Comparison of ENCODE assay signal across 20 mouse cellular contexts in the genomic region with DNA sequence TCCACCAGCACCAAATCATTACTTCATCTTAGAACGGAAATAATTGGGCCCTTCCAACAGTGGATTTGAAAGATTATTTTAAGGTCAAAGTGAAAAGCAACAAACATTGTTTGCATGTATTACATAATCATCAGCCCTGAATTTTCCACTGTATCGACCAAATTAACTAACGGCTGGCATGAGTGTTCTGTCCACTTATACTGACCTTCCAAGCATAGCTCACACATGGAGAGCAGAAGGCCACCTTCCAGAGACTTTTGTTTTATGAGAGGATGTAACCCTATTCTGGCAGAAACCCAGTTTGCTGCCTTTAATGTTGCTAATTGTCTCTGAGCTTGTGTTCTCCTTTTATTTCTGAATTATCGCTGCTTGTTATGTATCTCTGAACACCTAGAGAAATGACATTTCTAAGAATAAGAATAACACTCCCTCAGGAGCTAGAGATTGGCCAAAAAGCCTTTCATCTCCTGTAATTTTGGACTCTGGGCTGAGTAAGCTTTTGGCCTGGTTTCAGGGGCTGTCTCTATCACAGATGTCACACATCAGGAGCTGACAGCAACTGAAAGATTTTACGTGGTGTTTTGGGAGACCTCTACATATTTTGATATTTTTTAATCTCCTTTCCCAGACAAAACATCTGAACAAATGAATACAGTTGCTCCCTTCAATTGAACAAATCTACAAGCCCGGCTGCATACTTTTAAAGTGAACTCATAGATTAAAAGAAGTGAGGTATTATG. TPM values are rescaled to one million over a fixed set of nuclear protein-coding genes. Genes with fewer than 3 reads are reported as not detected.
DNase-seq lines count a peak whose midpoint lies in the region; ATAC-seq and TF ChIP-seq lines count a peak whose summit lies in the region.
"Had no signal": no experiment of that assay in that cellular context is flagged by ENCODE, and none has a peak within 500 bp of the region (broad histone marks: within the 10 kb centered on the region; RNA-seq: fewer than 3 reads in every experiment).

No protein-coding gene starts in this region.

- H3K4me1 ChIP-seq in kidney, postnatal 0 days (replicated peaks; ENCODE audit: insufficient read depth, low read length), result no peaks in the 10 kb centered on the region
- peaks cover 5% of the 10 kb centered on the region; the same call in 1 of the 2 replicates for H3K4me1 ChIP-seq in heart, embryonic 13.5 days
- H3K4me1 ChIP-seq in lung, postnatal 0 days (ENCODE audit: insufficient read depth, low read depth, low read length), result no peaks in the 10 kb centered on the region
- H3K4me1 ChIP-seq: embryonic facial prominence, embryonic 12.5 days; hindbrain, embryonic 10.5 days; limb, embryonic 13.5 days; midbrain, embryonic 10.5 days; stomach, embryonic 15.5 days had no signal

- peak; percentile 72 for TF ChIP-seq EP300 in lung, postnatal 0 days (IDR thresholded peaks at IDR 0.05)

- no peaks in the 10 kb centered on the region for H3K27me3 ChIP-seq in kidney, postnatal 0 days (ENCODE audit: insufficient read depth, low read length)
- H3K27me3 ChIP-seq in heart, embryonic 13.5 days (replicated peaks), result no peaks in the 10 kb centered on the region
- H3K27me3 ChIP-seq in lung, postnatal 0 days (replicated peaks; ENCODE audit: insufficient read depth, low read length), result no peaks in the 10 kb centered on the region
- H3K27me3 ChIP-seq: CH12.LX; embryonic facial prominence, embryonic 12.5 days; limb, embryonic 13.5 days; stomach, embryonic 15.5 days had no signal

- no peak for TF ChIP-seq CTCF in kidney, postnatal 0 days (IDR thresholded peaks at IDR 0.05; ENCODE audit: low read depth)
- TF ChIP-seq CTCF in lung, postnatal 0 days (IDR thresholded peaks at IDR 0.05), result no peak

- ATAC-seq in kidney, postnatal 0 days (replicated peaks; ENCODE audit: low FRiP score, low read depth), result no peak
- ATAC-seq in heart, embryonic 13.5 days (ENCODE audit: extremely low read depth, insufficient number of reproducible peaks, low FRiP score, low TSS enrichment), result no peak
- peak; percentile 95 for ATAC-seq in lung, postnatal 0 days

- no peak overlapping the region for H3K27ac ChIP-seq in kidney, postnatal 0 days
- 0 out of 2 replicates have a peak overlapping the region, but pooled peaks have one; percentile 3 for H3K27ac ChIP-seq in heart, embryonic 13.5 days (replicated peaks)
- H3K27ac ChIP-seq in lung, postnatal 0 days (ENCODE audit: low read length), result no peak overlapping the region
- H3K27ac ChIP-seq: embryonic facial prominence, embryonic 12.5 days; hindbrain, embryonic 10.5 days; layer of hippocampus, adult 2 months; limb, embryonic 13.5 days; midbrain, embryonic 10.5 days; stomach, embryonic 15.5 days had no signal

- no peak overlapping the region for H3K4me3 ChIP-seq in kidney, postnatal 0 days (replicated peaks; ENCODE audit: low read depth, low read length)
- H3K4me3 ChIP-seq in heart, embryonic 13.5 days, result no peak overlapping the region
- no peak overlapping the region for H3K4me3 ChIP-seq in lung, postnatal 0 days (ENCODE audit: low read depth, low read length)
- H3K4me3 ChIP-seq: embryonic facial prominence, embryonic 12.5 days; hindbrain, embryonic 10.5 days; layer of hippocampus, adult 2 months; limb, embryonic 13.5 days; midbrain, embryonic 10.5 days; stomach, embryonic 15.5 days had no signal

- no peak overlapping the region for H3K4me2 ChIP-seq in kidney, postnatal 0 days (ENCODE audit: low read length)
- no peak overlapping the region for H3K4me2 ChIP-seq in heart, embryonic 13.5 days
- H3K4me2 ChIP-seq in lung, postnatal 0 days (replicated peaks; ENCODE audit: low read depth, low read length), result no peak overlapping the region
- H3K4me2 ChIP-seq: embryonic facial prominence, embryonic 12.5 days; limb, embryonic 13.5 days; stomach, embryonic 15.5 days had no signal

- no peaks in the 10 kb centered on the region for H3K9me3 ChIP-seq in kidney, postnatal 0 days (replicated peaks; ENCODE audit: low read length)
- no peaks in the 10 kb centered on the region for H3K9me3 ChIP-seq in heart, embryonic 13.5 days
- no peaks in the 10 kb centered on the region for H3K9me3 ChIP-seq in lung, postnatal 0 days (ENCODE audit: low read length)
- H3K9me3 ChIP-seq: embryonic facial prominence, embryonic 12.5 days; hindbrain, embryonic 10.5 days; limb, embryonic 13.5 days; midbrain, embryonic 10.5 days; stomach, embryonic 15.5 days had no signal

- 58% methylated on average over 6 of the region's 6 CpGs for WGBS in kidney, postnatal 0 days
- WGBS in heart, embryonic 13.5 days, result 48% methylated on average over 6 of the region's 6 CpGs
- 52% methylated on average over 6 of the region's 6 CpGs for WGBS in lung, postnatal 0 days

- peak; percentile 2 for DNase-seq in adrenal gland, postnatal 10 days
- no peak for DNase-seq in adrenal gland, adult 18-20 months (ENCODE audit: low spot score in 2 of 2)
- DNase-seq in kidney, postnatal 0 days (ENCODE audit: low spot score), result peak; percentile 23
- no peak for DNase-seq in kidney, adult 18-20 months
- DNase-seq in lung, postnatal 0 days (ENCODE audit: low spot score), result peak; percentile 89
- no peak for DNase-seq in right cerebral cortex, adult 2 months (ENCODE audit: low spot score in 2 of 2)
- DNase-seq in cerebellum, adult 18-20 months, result no peak
- DNase-seq: cerebellum, postnatal 36 days; gastrocnemius, postnatal 25 days; right cerebral cortex, adult 18-20 months; spleen, adult 18-20 months had no signal

- no peaks in the 10 kb centered on the region for H3K36me3 ChIP-seq in kidney, postnatal 0 days (ENCODE audit: insufficient read depth, low read length)
- no peaks in the 10 kb centered on the region for H3K36me3 ChIP-seq in heart, embryonic 13.5 days
- no peaks in the 10 kb centered on the region for H3K36me3 ChIP-seq in lung, postnatal 0 days (ENCODE audit: insufficient read depth, low read length)
- H3K36me3 ChIP-seq: embryonic facial prominence, embryonic 12.5 days; hindbrain, embryonic 10.5 days; limb, embryonic 13.5 days; midbrain, embryonic 10.5 days; stomach, embryonic 15.5 days had no signal

- H3K9ac ChIP-seq in kidney, postnatal 0 days (ENCODE audit: low read depth, low read length), result no peak overlapping the region
- no peak overlapping the region for H3K9ac ChIP-seq in heart, embryonic 13.5 days
- H3K9ac ChIP-seq in lung, postnatal 0 days (replicated peaks; ENCODE audit: low read depth), result no peak overlapping the region
- H3K9ac ChIP-seq: embryonic facial prominence, embryonic 12.5 days; limb, embryonic 13.5 days; stomach, embryonic 15.5 days had no signal

RNA-seq across cellular contexts. Expression of a gene that starts 22.2 kb away (rescaled TPM):
- under 1 TPM; 0.72 to 0.85 TPM for total RNA-seq in adrenal gland, postnatal 10 days (2021)
- 1 to 10 TPM in 1 of 2 experiments, under 1 TPM in 1; 0.67 to 1.2 TPM for total RNA-seq in adrenal gland, adult 18-20 months (2021)
- polyA plus RNA-seq in kidney, postnatal 0 days (2015; fragmentation: Nextera tagmentation; extraction: Ambion mirVana), result 0.36 and 0.46 TPM in 2 replicates
- polyA plus RNA-seq in heart, embryonic 13.5 days (2015; fragmentation: Nextera tagmentation; extraction: Ambion mirVana), result 2.0 and 4.6 TPM in 2 replicates
- polyA plus RNA-seq in lung, postnatal 0 days (2015; fragmentation: Nextera tagmentation; extraction: Ambion mirVana), result 0.10 and 0.17 TPM in 2 replicates
- total RNA-seq: CH12.LX; neutrophil, adult 5-6 weeks had no signal

Comparison
In these comparisons a context has a peak if more than half of its experiments do, and no peak if none do; other contexts are left out.
1. DNase-seq: peak in adrenal gland, postnatal 10 days (single experiment), kidney, postnatal 0 days (single experiment) and lung, postnatal 0 days (single experiment); none in adrenal gland, adult 18-20 months (0 of 2), kidney, adult 18-20 months (single experiment), right cerebral cortex, adult 2 months (0 of 2) and cerebellum, adult 18-20 months (0 of 2).